Mouse (Mus musculus): Measurements from ENCODE around the gene 6330403K07Rik.
A peak's percentile ranks its signal among the peaks of the same experiment; 100 is the strongest.

The 6330403K07Rik gene

GRCm38 (mm10) chr11:70982557-70983228, 50.6 kb downstream of the 6330403K07Rik start, which contains the start of gene C1qbp:
TSS of gene C1qbp (minus strand) at chr11:70983026.
- DNase-seq (ENCODE audit: low read depth, low spot score), result peak; percentile 91

- DNase-seq (ENCODE audit: low read depth, low spot score), result no peak
Observed at GRCm38 (mm10) chr11:70982030-70982429, 51.3 kb downstream of the 6330403K07Rik start.

Measured in mesoderm, embryonic 11.5 days (tissue).